Mouse (Mus musculus): ENCODE results near the gene Rreb1.
"Not testable (repeated sequence)": the region's sequence is repeated elsewhere in the genome, so short reads cannot be mapped to it uniquely, and the experiment has no call there.

Gene Rreb1

DNA sequence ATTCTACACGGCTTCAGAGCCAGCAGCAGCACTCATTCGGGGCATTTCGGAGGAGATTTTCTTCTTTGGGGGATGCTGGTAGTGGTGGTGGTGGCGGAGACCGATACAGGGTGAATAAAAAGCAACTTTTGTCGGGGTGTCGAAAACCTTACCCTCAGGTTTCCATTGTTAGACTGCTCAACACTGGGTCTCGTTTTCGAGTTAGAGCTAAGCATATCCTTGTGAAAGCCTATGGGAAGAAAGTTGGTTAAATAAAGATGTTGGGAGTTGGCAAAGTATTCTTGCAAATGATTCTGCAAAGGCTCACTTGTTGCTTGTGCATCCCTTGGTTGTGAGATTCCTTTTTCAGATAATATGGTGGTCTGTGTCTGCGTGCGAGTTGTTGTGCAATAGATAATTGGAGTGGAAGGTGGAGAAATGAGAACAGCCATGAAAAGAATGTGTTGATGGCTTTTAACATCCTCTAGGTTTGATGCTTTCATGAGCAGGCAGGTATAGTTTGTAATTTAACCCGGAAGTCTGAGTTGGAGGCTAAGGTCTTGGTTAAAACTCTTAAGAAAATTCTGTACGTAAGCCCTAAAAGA lies 49.9 kb downstream of the Rreb1 start:
- Histone ChIP-seq H3K27me3 (ENCODE audit: control insufficient read depth, insufficient read depth, low read length, poor library complexity, severe bottlenecking) (no peaks in the 10 kb centered on the region), H3K36me3 (ENCODE audit: control insufficient read depth, insufficient read depth, low read length, poor library complexity, severe bottlenecking) (no peaks in the 10 kb centered on the region)
- no peak for DNase-seq (ENCODE audit: low read depth, low spot score)

DNA sequence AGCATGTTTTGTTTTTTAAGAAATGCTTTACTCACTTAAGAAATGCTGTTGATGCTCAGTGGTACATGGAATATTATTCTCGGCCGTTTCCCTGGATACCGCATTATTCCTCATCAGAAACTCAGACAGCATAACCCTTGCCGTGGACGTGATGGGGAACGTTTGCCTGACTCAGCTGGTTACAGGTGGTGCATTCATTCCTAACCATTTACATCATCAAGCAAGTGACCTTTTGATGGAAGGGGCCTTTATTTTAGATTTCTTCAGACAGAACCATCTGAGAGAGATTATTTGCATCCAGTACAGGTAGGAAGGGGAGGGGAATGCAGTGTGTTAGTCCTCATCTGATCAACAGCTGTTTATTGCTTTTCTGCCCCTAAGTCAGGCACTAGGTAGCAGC lies 50.7 kb downstream of the Rreb1 start:
- Histone ChIP-seq H3K27me3 (ENCODE audit: control insufficient read depth, insufficient read depth, low read length, poor library complexity, severe bottlenecking) (no peaks in the 10 kb centered on the region), H3K36me3 (ENCODE audit: control insufficient read depth, insufficient read depth, low read length, poor library complexity, severe bottlenecking) (no peaks in the 10 kb centered on the region)
- no peak for DNase-seq (ENCODE audit: low read depth, low spot score)

DNA sequence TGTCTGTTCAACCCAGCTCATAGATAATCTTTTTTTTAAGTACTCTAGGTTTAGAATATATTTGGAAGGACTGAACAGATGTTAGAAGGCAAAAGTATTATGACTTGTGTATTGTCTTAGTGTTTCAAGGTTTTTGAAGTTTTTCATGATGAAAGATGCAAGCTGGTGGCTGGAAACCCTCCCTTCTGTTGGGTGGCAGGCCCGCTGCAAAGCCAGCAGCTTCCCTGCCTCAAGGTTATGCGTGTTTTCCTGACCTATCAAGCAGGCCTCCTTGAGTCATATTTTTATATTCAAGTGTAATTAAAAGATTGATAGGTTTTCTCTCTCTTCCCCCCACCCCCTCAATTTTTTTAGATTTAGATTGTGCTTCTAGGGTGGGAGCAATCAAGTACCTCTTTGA lies 52.1 kb downstream of the Rreb1 start:
- no peak for DNase-seq (ENCODE audit: low read depth, low spot score)
- no peaks in the 10 kb centered on the region for H3K36me3 ChIP-seq (ENCODE audit: control insufficient read depth, insufficient read depth, low read length, poor library complexity, severe bottlenecking)
- H3K27me3 ChIP-seq (ENCODE audit: control insufficient read depth, insufficient read depth, low read length, poor library complexity, severe bottlenecking) = no peaks in the 10 kb centered on the region

- no peak for DNase-seq (ENCODE audit: low read depth, low spot score)
- Histone ChIP-seq H3K36me3 (ENCODE audit: control insufficient read depth, insufficient read depth, low read length, poor library complexity, severe bottlenecking) (no peaks in the 10 kb centered on the region), H3K27me3 (ENCODE audit: control insufficient read depth, insufficient read depth, low read length, poor library complexity, severe bottlenecking) (no peaks in the 10 kb centered on the region)
Observed at GRCm38 (mm10) chr13:37830874-37831311, 52.7 kb downstream of the Rreb1 start.

DNA sequence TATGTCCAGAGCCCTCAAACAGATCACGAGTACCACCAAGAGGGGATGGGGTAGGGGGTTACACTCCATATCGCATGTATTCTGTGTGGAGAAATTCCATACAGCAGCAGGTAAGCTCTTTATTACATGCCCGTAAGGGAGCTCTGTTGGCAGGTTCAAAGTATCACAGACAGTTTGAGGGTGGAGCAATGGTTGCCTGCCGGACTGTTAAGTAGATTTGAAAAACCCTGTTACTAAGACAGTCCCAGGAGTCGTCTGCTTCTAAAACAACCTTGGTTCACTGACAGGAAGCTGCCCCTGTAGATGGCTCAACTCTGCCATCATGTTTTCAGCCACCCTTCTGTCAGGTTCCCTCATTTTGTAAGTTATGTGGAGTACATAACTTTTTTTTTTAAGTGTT lies 54.3 kb downstream of the Rreb1 start:
- peak; percentile 35 for DNase-seq (ENCODE audit: low read depth, low spot score)
- no peaks in the 10 kb centered on the region for H3K36me3 ChIP-seq (ENCODE audit: control insufficient read depth, insufficient read depth, low read length, poor library complexity, severe bottlenecking)
- no peaks in the 10 kb centered on the region for H3K27me3 ChIP-seq (ENCODE audit: control insufficient read depth, insufficient read depth, low read length, poor library complexity, severe bottlenecking)

DNA sequence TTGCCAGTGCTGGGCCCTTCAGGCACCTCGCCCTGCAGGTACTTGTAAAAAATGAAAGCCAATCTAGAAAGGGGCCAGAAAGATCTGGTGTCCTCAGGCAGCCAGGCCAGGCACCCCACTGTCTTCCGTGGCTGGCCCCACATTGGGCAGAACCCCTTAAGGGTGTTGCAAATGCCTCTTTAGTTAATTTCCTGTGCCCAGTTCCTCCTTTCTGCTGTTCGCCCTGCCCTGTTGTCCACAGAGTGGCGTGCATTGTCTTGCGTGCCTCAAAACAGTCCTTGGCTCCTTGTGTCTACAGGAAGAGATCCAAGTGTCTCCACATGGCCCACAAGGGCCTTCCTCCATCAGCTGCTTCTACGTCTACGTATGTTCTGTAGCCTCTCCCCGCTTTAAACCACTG lies 55.3 kb downstream of the Rreb1 start:
- Histone ChIP-seq H3K27me3 (ENCODE audit: control insufficient read depth, insufficient read depth, low read length, poor library complexity, severe bottlenecking) (no peaks in the 10 kb centered on the region), H3K36me3 (ENCODE audit: control insufficient read depth, insufficient read depth, low read length, poor library complexity, severe bottlenecking) (no peaks in the 10 kb centered on the region)
- DNase-seq (ENCODE audit: low read depth, low spot score) = peak; percentile 68

DNA sequence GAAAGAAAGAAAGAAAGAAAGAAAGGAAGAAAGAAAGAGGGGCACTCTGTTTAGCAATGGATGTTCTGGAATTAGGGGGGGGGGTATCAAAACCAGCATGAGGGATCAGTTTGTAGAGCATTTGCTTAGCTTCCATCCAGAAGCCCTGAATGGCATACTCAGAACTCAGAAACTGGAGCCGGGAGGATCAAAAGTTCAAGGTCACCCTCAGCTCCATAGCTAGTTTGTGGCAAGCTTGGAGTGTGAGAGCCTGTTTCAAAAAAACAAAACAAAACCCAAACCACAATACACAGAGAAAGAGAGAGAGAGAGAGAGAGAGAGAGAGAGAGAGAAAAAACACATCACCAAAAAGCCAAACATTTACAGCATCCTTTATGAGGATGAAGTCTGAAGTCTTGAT lies 57.1 kb downstream of the Rreb1 start:
- Histone ChIP-seq H3K27me3 (ENCODE audit: control insufficient read depth, insufficient read depth, low read length, poor library complexity, severe bottlenecking) (no peaks in the 10 kb centered on the region), H3K36me3 (ENCODE audit: control insufficient read depth, insufficient read depth, low read length, poor library complexity, severe bottlenecking) (0 out of 2 replicates have a peak, but pooled peaks cover 3% of the 10 kb centered on the region)
- no peak for DNase-seq (ENCODE audit: low read depth, low spot score)

DNA sequence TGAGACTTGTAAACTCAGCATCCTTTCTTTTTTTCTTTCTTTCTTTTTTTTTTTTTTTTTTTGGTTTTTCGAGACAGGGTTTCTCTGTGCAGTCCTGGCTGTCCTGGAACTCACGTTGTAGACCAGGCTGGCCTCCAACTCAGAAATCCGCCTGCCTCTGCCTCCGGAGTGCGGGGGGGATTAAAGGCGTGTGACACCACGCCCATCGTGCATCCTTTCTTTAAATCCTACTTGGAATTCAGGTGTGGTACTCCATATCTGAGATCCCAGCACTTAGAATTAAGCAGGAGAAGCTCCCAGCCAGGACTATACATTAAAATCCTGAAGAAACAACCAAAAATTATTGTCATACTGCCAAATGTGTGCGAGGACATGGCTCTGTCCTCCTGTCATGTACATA lies 57.6 kb downstream of the Rreb1 start:
- DNase-seq (ENCODE audit: low read depth, low spot score); H3K27me3 ChIP-seq (ENCODE audit: control insufficient read depth, insufficient read depth, low read length, poor library complexity, severe bottlenecking); H3K36me3 ChIP-seq (ENCODE audit: control insufficient read depth, insufficient read depth, low read length, poor library complexity, severe bottlenecking): not testable (repeated sequence)

GRCm38 (mm10) chr13:37837372-37837771 lies 59.2 kb downstream of the Rreb1 start:
- H3K36me3 ChIP-seq (ENCODE audit: control insufficient read depth, insufficient read depth, low read length, poor library complexity, severe bottlenecking) = 0 out of 2 replicates have a peak, but pooled peaks cover 3% of the 10 kb centered on the region
- no peak for DNase-seq (ENCODE audit: low read depth, low spot score)
- no peaks in the 10 kb centered on the region for H3K27me3 ChIP-seq (ENCODE audit: control insufficient read depth, insufficient read depth, low read length, poor library complexity, severe bottlenecking)

DNA sequence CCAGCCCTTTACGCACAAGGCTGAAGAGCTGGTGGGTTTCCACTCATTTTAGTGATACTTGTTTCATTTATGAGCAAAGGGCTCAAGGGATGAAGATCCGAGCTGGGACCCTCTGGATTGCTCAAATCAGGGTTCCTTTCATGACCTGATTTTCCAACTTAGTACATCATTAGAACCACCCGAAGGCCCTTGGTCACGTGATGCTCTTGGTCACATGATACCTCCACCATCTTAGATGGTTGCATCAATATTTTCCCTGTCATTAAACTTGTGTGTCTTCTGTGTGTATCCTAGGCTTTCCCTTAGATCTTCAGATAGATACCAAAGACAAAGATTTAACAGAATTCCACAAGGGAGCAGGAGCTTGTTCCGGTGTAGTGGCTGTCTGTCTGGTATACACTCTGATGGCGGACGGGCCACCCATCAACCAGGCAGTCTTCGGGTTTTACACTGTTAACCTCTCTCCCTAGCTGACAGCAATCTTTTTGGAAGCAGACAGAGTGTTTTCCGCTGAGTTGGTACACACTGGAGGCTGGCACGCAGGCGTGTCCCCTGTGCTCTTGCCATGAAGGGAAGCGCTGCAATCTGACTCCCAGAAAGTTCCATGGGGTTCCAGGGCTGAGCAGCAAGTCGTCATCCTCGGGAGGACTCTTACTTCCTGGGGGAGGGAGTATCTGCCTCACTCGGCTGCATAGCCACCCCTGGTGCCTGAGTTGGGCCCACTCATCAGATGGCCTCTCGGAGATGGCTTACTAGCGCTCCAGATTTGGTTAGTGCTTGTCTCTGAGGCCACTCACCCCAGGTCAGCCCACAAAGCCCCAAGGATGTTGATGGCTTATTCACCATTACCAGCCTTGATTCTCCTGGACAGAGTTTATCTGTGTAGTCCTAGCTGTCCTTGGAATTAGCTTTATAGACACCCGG lies 60.3 kb downstream of the Rreb1 start:
- 0 out of 2 replicates have a peak, but pooled peaks cover 3% of the 10 kb centered on the region for H3K36me3 ChIP-seq (ENCODE audit: control insufficient read depth, insufficient read depth, low read length, poor library complexity, severe bottlenecking)
- DNase-seq (ENCODE audit: low read depth, low spot score) = no peak
- no peaks in the 10 kb centered on the region for H3K27me3 ChIP-seq (ENCODE audit: control insufficient read depth, insufficient read depth, low read length, poor library complexity, severe bottlenecking)

DNA sequence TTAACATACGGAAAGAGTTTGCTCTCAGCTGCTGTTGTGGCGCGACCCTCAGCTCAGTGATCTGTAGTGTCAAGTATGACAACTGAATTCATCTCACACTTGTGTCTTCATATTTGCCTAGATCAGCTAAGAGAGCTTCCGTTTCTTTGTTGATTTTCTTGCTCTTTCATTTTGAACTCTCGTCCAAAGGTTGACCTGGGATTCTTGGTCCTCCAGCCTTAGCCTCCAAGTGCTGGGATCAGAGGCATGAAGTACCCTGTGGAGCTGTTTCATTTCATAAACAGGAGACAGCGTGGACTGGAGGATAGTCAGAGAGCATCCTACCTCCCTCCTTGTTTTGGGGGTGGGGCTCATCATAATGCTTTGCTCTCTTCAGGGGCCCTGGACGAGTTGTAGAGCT lies 65.0 kb downstream of the Rreb1 start:
- no peak for DNase-seq (ENCODE audit: low read depth, low spot score)
- Histone ChIP-seq H3K27me3 (ENCODE audit: control insufficient read depth, insufficient read depth, low read length, poor library complexity, severe bottlenecking) (no peaks in the 10 kb centered on the region), H3K36me3 (ENCODE audit: control insufficient read depth, insufficient read depth, low read length, poor library complexity, severe bottlenecking) (0 out of 2 replicates have a peak, but pooled peaks cover 3% of the 10 kb centered on the region)

DNA sequence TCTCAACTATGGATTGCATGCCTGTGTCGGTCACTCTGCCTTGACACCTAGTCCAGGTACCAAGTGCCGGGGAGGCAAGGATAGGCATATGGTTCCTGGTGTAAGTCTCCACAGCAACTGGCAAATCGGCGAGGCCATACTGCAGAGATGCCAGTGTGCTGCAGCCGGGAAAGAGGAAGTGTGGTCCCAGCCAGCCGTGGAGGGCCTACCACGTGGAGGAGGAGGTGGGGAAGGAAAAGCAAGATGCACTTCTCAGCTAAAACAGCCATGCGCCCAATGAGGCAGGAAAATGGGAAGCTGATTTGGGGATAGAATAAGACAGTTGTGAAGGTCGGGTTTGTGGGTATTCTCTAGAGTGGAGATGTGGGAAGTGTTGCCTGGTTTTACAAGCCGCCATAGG lies 65.6 kb downstream of the Rreb1 start:
- peak; percentile 63 for DNase-seq (ENCODE audit: low read depth, low spot score)
- no peaks in the 10 kb centered on the region for H3K27me3 ChIP-seq (ENCODE audit: control insufficient read depth, insufficient read depth, low read length, poor library complexity, severe bottlenecking)

GRCm38 (mm10) chr13:37845156-37845555 lies 67.0 kb downstream of the Rreb1 start:
- no peak for DNase-seq (ENCODE audit: low read depth, low spot score)
- Histone ChIP-seq H3K27me3 (ENCODE audit: control insufficient read depth, insufficient read depth, low read length, poor library complexity, severe bottlenecking) (no peaks in the 10 kb centered on the region), H3K36me3 (ENCODE audit: control insufficient read depth, insufficient read depth, low read length, poor library complexity, severe bottlenecking) (no peaks in the 10 kb centered on the region)

More for the DNA sequence above, 65.6 kb downstream of the Rreb1 start:
- H3K36me3 ChIP-seq (ENCODE audit: control insufficient read depth, insufficient read depth, low read length, poor library complexity, severe bottlenecking) = 0 out of 2 replicates have a peak, but pooled peaks cover 3% of the 10 kb centered on the region

DNA sequence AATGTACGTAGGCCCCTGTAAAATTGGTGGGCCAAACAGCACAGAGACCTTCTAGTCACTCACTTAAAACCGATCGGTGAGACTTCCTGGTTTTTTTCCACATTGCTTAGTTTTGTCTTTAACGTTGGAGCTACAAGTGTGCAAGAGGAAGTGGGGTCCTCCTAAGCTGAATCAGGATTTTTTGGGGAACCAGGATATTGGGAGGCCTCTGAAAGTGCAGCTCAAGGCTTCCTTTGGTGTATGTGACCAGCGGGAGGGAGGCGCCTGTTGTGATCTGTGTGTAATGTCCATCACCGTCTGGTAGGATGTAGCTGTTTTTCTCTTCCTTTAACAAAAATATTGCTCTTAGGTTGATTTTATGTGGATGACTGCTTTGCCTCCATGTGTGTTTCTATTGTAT lies 67.4 kb downstream of the Rreb1 start:
- no peak for DNase-seq (ENCODE audit: low read depth, low spot score)
- H3K27me3 ChIP-seq (ENCODE audit: control insufficient read depth, insufficient read depth, low read length, poor library complexity, severe bottlenecking) = no peaks in the 10 kb centered on the region
- H3K36me3 ChIP-seq (ENCODE audit: control insufficient read depth, insufficient read depth, low read length, poor library complexity, severe bottlenecking) = no peaks in the 10 kb centered on the region

DNA sequence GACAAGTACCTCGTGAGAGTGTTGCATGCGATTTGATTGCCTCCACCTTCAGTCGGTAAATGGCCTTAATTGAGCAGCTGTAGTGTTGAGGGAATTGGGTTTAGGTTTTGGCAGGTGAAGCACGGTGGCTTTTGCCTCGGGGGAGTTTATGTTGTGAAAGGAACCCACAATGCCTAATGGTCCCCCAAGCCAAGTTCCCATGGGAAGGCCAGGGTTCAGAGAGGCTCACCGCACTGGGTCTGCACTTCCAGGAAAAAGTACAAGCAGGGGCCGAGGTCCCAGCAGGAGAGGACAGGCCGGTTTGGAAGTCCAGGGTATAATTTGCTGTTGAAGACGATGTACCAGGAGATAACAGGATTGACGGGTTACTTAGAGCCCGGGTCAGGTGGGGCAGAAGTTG lies 68.3 kb downstream of the Rreb1 start:
- Histone ChIP-seq H3K36me3 (ENCODE audit: control insufficient read depth, insufficient read depth, low read length, poor library complexity, severe bottlenecking) (no peaks in the 10 kb centered on the region), H3K27me3 (ENCODE audit: control insufficient read depth, insufficient read depth, low read length, poor library complexity, severe bottlenecking) (no peaks in the 10 kb centered on the region)
- DNase-seq (ENCODE audit: low read depth, low spot score) = no peak

Measured in splenic B cell, adult 2 months (primary cell).